Mouse (Mus musculus): ENCODE data around the gene Atg7.

Gene Atg7

DNA sequence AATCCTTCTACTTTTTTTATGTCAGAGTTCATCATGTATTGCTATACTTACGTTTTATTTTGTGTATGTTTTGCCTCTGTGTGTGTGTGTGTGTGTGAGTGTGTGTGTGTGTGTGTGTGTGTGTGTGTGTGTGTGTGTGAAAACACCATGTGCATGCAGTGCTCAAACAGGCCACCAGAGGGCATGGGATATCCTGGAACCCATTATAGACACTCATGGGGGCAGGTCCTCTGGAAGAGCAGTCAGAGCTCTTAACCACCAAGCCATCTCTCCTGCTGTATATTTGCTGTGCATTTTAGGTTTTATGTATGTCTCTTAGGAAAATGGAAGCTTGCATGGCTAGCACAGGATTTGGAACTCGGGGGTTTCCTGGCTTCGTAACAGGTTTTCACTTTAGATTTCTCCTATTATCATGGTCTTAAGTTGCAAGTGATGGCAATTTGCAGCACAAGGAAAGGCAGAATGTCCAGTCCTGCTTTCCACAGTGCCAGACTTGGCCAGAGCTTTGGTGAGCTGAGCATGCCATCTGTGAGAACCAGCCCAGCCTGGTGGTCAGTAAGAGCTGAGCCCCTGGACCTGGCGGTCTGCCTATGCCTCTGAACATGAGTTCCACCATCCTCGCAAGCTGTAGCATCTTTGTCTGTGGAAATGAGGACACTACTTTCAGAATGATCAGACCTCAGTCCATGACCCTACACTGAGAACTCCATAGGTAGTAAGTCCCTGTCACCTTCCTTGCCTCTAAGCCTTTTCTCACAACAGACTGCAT lies 172.2 kb downstream of the Atg7 start:
- DNase-seq (ENCODE audit: low spot score in 2 of 2): no peak

- peak; percentile 46 to 49 for DNase-seq (ENCODE audit: low spot score in 2 of 2)
Observed at GRCm38 (mm10) chr6:114817948-114818347, 175.1 kb downstream of the Atg7 start.

- DNase-seq (ENCODE audit: low spot score in 2 of 2): peak; percentile 65 to 83
Observed at GRCm38 (mm10) chr6:114818471-114818870, 175.6 kb downstream of the Atg7 start.

- DNase-seq (ENCODE audit: low spot score in 2 of 2): peak; percentile 59 to 63
Observed at GRCm38 (mm10) chr6:114819971-114820481, 177.1 kb downstream of the Atg7 start.

DNA sequence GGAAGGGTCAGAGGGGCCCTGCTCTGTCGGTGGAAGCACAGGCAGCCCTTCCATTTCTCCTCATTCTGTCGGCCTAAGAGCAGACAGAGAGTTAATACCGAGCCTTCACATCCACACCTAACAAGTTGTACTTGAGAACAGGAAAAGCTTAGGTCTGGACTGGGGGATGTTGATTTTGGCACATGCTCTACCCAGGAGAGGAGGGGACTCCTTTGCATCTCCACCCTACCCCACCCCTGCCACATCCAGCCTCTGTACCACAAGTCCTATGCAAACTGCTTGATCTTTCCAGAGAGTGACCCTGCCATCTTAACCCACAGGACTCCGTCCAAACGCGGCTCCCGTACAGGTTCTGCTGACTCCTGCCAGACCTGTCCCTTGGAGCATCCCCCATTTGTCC lies 178.7 kb downstream of the Atg7 start:
- no peak for DNase-seq (ENCODE audit: low spot score in 2 of 2)

DNA sequence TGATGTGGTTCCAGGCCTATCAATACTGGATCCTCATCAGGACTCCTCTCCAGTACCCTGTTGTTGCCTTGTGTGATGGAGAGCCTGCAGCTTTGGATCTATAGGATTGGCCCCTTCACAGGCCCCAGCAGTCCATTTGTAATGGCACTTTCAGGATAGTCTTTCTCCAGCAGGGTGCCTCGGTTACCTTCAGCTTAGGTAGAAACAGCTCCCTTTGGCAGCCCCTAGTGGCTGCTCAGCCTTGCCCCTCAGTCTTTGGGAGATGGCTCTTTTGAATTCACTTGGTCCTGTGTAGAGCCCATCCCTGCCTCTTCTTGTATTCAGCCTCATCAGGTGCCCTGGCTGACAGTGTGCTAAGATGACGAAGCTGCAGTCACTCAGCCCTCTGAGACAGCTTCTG lies 184.0 kb downstream of the Atg7 start:
- DNase-seq (ENCODE audit: low spot score in 2 of 2): no peak

DNA sequence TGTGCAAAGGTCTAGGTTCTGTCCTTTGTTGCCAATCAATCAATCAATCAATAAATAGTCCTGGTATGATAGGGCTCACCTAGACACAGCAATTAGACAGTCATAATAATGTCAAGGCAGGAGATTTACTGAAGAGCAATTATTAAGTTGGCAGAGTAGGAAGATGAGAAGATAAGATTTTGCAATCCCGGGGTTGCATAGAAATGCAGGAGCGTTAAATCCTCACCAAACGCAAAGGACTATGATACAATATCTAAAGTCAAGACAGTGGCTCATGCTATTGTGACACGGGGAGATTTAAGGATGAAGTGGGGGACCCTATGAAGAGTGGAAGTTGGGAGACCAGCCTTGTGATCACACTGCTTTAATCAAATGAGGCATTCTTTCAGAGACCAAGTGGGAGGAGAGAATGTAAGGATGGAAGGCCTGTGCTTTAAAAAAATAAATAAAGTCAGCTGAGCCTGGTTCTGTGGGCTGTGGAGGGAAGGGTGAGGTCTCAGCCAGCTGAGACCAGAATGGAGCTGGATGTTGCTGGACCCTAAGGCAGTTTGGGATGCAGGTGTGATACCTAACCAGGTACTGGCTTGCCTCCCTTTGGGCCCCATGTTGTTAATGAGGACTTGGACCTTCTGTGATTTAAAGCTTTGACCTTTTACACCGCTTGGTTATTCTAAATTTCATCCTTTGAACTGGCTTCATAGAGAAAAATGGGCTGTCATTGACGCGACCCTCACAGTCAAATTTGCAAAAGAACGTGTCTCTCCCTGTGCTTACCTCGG lies 187.0 kb downstream of the Atg7 start:
- no peak for DNase-seq (ENCODE audit: low spot score in 2 of 2)

- no peak for DNase-seq (ENCODE audit: low spot score in 2 of 2)
Observed at GRCm38 (mm10) chr6:114831807-114832206, 188.9 kb downstream of the Atg7 start.

DNA sequence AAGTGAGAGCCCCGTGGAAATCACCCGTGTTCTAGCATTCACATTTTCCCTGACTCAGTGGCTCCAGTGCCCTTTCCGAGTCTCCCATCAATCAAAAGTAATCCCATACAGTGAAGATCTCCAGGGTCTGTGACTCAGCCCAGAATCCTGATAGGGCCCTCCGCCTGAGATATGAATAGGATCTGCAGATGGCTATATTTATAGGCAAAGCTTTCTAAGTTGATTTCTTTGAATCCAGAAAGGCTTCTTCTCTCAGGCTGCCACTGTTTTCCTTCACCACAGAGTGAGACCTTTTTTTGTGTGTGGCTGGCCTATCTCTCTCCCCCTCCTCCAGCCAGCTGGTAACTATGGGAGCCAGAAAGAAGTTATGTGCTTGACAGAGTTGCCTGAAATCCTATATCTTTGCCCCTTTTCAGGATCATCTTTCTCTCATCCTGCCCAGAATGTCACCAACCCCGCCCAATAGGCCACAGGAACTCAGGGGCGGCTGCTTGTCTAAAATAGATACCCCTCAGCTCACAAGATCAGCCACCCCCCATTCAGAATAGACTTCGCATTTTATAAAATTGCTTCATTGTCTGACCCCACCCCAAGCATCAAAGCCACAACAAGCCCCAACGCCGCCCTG lies 190.3 kb downstream of the Atg7 start:
- no peak for DNase-seq (ENCODE audit: low spot score in 2 of 2)

DNA sequence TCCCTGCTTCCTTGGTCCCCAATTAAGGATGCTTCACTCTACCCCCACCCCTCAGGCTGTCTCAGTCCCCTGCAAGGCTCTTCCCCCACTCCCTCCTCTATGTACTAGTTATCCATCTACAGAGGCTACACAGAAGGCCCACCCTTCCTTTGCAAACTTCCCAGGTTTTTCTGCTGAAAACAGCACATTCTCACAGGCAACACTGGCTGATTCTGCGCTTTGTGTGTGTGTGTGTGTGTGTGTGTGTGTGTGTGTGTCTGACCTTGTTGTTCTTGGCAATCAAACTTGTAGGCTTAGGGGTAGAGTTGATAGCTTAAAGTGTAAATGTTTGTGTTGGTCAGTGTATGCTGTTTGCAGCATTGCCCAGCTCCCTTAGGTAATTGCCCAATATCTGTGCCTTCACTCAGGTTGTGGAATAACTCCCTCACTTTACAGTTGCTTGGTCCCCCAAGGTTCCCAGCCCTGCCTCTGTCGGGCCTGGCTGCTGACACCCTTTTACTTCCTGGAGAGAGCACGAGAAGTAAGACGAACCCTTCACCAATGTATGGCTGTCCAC lies 191.0 kb downstream of the Atg7 start:
- DNase-seq (ENCODE audit: low spot score in 2 of 2): no peak

GRCm38 (mm10) chr6:114835344-114835743 lies 192.4 kb downstream of the Atg7 start:
- DNase-seq (ENCODE audit: low spot score in 2 of 2): no peak

DNA sequence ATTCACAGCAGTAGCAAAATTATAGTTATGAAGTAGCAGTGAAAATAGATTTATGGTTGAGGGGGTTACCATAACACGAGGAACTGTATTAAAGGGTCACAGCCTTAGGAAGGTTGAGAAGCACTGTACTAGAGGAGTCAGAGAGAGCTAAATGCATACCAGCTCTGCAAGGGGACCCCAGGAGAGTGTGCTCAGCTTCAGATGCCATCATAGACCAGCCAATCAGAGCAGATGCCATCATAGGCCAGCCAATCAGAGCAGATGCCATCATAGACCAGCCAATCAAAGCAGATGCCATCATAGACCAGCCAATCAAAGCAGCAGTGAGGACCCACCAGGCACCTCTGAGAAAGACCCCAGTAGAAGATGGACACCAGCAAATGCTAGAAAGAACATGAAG lies 192.9 kb downstream of the Atg7 start:
- no peak for DNase-seq (ENCODE audit: low spot score in 2 of 2)

- no peak for DNase-seq (ENCODE audit: low spot score in 2 of 2)
Observed at GRCm38 (mm10) chr6:114836433-114836832, 193.5 kb downstream of the Atg7 start.

DNA sequence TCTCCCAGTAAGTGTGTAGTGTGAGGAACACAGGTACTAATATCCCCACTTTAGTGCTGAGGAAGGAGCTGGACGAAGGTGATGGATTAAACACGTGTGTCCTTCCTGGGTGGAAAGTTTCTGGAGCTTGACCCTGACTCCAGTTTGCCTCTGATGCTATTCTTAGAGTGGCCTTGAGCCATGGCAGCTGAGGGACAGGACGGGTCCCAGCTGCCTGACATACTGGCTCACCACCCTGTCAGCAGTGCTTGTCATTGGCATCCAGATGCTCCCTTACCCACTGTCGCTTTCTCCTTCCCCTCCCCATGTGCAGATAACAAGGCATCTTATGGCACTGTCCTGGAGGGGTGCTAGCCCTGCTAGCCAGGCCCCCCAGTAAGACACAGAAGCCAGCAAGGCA lies 196.0 kb downstream of the Atg7 start:
- peak; percentile 53 to 61 for DNase-seq (ENCODE audit: low spot score in 2 of 2)

- DNase-seq (ENCODE audit: low spot score in 2 of 2): peak; percentile 50 to 56
Observed at GRCm38 (mm10) chr6:114840012-114840411, 197.1 kb downstream of the Atg7 start.

DNA sequence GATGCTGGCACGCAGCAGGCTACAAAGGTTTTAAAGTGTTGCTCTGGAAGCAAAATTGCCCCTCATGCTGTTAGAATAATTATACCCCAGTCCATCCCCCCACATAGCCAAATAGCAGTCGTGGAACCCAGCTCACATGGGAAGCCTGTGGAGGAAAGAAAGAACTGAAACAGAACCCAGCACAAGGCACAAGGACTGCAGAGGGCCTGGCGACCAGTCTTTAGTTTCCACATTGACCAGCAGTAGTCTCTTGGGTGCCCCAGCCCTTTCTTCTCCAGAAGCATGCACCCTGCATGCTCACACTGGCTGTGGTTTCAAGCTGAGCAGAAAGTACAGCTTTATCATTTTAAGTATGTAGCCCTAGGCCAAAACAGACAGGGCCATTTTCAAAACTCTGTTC lies 199.2 kb downstream of the Atg7 start:
- DNase-seq (ENCODE audit: low spot score in 2 of 2): no peak

- DNase-seq (ENCODE audit: low spot score in 2 of 2): no peak
Observed at GRCm38 (mm10) chr6:114842863-114843262, 200.0 kb downstream of the Atg7 start.

DNA sequence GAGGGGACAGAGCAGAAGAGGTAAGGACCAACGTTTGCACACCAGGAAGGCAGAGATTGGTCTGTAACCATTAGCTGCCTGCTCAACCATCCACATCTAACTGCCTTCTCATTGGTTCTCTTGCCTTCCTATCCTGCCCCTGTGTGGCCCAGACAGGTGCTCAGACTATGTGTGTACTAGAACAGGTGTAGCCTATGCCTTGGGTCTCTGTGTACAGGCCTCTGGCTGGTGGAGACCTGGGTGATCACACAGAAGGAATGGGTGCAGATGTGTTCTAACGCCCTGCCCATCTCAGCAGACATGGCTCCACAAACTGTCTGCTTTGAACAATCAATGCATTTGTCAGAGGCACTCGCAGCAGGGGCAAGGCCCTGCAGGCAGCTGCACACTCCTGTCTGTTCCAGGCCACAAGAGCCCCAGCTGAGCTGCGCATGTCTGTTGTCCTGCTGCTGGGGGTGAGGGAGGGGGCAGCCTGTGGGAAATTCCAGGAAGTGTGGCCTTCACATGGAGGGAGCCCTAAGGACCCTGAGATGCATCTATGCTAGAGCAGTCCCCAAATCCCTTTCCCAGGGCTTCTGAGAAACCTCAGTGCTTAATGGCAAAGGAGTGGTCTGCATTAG lies 203.4 kb downstream of the Atg7 start:
- no peak for DNase-seq (ENCODE audit: low spot score in 2 of 2)

GRCm38 (mm10) chr6:114847582-114848174 lies 204.8 kb downstream of the Atg7 start:
- DNase-seq (ENCODE audit: low spot score in 2 of 2): no peak

DNA sequence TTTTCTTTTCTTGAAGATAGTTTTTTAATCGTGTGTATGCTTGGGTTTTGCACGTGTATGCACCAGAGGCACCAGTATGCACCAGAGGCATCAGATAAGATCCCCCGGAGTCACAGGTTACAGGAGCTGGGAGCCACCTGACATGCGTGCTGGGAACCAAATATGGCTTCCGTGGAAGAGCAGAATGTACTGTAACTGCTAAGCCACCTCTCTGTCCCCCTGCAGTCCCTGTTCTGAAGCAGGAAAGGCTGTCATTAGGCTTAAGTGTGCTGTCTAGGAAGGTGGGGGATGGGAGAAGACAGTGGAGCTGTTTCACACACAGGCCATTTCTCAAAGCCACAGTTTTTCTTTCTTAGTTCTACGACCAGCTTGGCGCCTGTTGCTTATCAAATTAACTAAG lies 205.9 kb downstream of the Atg7 start:
- no peak for DNase-seq (ENCODE audit: low spot score in 2 of 2)

- DNase-seq (ENCODE audit: low spot score in 2 of 2): no peak
Observed at GRCm38 (mm10) chr6:114849787-114850186, 206.9 kb downstream of the Atg7 start.

Measured in heart, adult 9 months (tissue).